Mouse (Mus musculus) megakaryocyte, embryonic 14.5 days (primary cell): Measurements from ENCODE around the gene Rnaseh2a.

Source experiments
- FLI1 ChIP-seq: IDR thresholded peaks from 2 replicates; pipeline ENCODE4 v1.6.1; 2012; ENCODE audit warnings: low read length, inconsistent platforms, mixed read lengths
- GATA1 ChIP-seq: IDR thresholded peaks from 3 replicates; pipeline ENCODE4 v1.6.1; 2012; ENCODE audit warnings: mixed read lengths, low read length, inconsistent platforms, borderline replicate concordance

DNA sequence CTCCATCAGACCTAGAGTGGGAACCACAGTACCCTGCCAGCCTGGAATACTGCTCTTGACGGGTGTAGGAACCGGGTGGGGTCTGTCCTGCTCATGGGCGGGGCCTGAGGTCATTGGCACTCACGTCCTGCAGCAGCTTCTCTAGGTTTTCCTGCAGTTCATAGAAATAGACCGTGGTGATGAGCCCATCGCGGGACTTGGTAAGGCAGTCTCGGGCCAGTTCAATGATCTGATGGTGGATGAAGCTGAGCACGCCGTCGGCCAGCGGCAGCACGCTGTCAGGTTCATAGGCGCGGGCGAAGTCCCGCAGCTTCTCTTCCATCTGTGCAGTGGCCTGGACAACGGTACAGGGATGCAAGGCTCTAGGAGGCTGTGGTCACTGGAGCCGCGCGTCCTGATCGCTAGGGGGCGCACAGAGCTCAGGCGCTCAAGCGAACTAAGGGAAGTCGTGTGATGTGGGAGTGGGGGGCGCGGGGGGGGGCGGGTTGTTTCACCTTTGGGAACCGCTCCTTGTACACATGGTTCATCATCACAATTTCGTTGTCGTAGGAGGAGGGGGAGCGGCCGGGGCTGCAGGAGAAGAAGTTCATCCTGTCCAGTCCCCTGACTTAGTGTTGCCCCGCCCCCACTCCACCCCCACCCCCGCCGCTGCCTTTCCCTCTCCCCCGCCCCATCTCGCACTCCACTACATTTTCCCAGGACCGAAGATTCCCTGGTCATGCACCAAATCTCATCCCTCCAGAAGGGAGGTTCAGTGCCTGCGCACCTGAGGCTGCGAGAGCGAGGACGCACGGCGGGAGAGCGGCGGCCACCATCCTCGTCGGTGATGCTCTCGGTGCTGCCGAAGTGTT lies 40.9 kb downstream of the Rnaseh2a start:
- no peak for TF ChIP-seq GATA1
- TF ChIP-seq FLI1: no peak
